Mouse (Mus musculus) central nervous system, embryonic 14 days (tissue): ENCODE measurements around the gene Gm11232. TPM values are rescaled to one million over a fixed set of nuclear protein-coding genes. Genes with fewer than 3 reads are reported as not detected.

Experiments used
- polyA plus RNA-seq: library from polyadenylated mRNA; depleted of rRNA; stranded (reverse); fragments of >200 nt; gene quantifications from 2 replicates; pipeline ENCODE4 v1.2.3, GENCODE M21; 2012; rRNA removed

Gene Gm11232
- 0.04 and 0.09 TPM in 2 replicates for polyA plus RNA-seq

GRCm38 (mm10) chr4:71757865-71758264 lies at the start of gene Gm11232:
Gene Gm11232 (minus strand): TSS chr4:71757965.

